Mouse (Mus musculus) right cerebral cortex, adult 2 months (tissue): ENCODE measurements around the gene Trit1.

ENCODE experiments used
- DNase-seq, 2 experiments: peaks; one replicate each; pipeline ENCODE4 v3.0.0; 2021 to 2022; ENCODE audit warnings: low spot score in 2 of 2

Trit1 gene

GRCm38 (mm10) chr4:123050681-123051211 is 34.3 kb downstream of the Trit1 start:
- peak; percentile 29 to 58 for DNase-seq

GRCm38 (mm10) chr4:123053179-123053578 is 36.8 kb downstream of the Trit1 start:
- peak; percentile 63 to 66 for DNase-seq

GRCm38 (mm10) chr4:123054172-123054790 is 37.9 kb downstream of the Trit1 start:
- peak; percentile 69 to 75 for DNase-seq

DNA sequence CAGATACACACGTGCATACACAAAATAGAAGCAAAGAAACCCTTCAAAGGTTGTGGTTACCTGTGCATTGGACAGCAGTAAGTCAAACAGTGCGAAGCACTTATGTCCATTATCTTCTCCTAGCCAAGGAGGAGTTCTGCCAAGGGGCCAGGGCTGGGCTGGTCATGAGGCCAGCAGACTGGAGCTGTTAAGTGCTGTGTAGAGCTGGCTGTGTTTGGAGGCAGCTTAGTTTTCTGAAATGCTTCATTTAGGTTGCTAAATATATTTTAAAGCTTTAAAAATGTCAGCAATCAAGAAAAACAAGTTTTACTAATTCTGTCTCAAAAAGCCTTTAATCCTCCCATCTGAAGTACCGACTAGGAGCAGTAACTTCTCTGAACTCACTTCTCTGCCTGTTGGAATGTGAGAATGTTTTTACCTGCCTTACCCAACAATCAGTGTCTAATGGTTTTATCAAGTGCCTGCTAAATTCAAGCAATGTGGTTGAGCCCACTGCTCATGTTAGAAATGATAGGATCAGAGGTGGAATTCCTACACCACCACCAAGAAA is 40.2 kb downstream of the Trit1 start:
- no peak for DNase-seq

DNA sequence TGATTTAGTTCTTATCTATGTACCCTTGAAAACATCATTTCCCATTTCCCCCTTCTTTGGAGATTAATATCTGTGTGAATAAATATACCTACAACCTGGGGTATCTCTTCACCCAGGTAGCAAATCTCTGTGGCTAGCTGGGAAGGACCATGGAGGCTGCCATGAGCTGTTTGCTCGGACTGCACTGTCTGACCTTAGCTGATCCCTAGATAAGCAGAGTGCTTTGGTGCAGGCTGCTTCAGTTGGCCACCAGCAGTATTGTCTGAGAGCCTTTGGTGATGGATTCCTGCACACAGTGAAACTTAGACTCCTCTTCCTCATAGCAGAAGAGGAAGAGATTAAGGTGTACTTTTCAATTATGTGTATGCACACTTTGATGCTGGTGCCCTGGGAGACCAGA is 41.6 kb downstream of the Trit1 start:
- no peak for DNase-seq

GRCm38 (mm10) chr4:123061744-123062143 is 45.3 kb downstream of the Trit1 start:
- DNase-seq = no peak

DNA sequence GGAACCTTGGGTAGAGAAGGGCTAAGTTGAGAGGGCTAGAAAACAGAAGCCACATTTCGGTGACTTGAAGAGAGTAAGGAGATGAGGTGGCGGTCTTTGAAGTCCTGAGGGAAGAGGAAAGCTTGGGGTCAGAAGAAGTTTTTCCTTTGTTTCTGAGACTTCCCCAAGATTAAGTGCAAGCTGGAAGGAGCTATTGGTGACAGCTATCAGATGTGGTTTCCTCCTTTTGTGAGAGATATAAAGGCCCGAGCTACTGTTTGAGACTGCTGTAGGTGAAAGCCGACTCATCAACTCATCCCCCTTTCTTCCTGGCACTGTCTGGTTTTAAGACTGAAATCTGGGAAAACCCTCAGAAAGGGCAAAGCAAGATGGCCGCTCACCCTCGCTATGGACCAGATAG is 52.2 kb downstream of the Trit1 start:
- DNase-seq = no peak

DNA sequence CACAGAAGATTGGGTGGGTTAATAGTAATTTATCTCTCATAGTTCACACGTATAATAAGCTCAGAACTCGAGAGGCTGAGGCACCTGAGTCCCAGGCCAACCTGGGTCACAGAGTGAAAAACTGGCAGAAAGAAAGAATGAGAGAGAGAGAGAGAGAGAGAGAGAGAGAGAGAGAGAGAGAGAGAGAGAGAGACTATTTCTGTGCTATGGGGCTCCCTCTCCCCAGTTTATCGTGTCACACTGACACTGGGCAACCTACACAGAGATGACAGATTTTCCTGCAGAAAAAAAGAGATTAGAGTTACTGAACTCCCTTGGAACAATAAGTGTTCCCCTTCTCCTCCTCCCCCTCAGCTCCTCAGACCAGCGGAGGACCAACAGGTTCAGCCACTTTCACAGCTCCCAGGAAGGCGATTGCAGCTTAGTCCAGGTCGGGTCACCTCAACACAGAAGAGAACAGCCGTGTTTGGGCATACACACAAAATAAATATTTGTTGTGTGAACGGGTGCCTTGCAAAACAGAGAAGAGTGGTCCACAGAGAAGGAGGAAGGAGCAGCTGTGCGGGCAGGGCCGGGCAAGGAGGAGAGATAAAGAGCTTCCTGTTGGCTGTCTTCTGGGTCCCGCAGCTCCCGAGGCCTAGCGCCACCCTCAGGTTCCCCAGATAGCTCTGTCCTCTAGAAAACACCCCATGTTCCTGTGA is 55.0 kb downstream of the Trit1 start:
- no peak for DNase-seq

DNA sequence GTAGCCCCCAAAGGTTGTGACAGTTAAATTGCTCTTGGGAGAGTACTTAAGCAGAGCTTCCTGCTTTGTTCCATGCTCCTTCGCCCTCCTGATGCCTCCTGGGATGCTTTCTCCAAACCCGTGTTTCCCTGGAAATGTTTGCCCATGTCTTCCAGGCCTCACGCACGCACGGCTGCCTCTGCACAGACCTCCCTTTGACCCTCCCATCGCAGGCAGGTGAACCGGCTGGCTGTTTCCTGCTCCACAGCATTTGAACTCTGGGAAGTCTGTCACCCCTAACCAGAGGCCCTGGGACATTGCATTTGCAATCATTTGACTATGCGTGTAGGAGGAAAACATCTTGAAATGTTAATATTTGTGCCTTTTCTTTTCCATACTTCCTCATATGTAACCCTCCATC is 60.5 kb downstream of the Trit1 start:
- no peak for DNase-seq

GRCm38 (mm10) chr4:123078231-123078630 is 61.8 kb downstream of the Trit1 start:
- no peak for DNase-seq

GRCm38 (mm10) chr4:123080791-123081190 is 64.4 kb downstream of the Trit1 start:
- peak; percentile 28 to 29 for DNase-seq

DNA sequence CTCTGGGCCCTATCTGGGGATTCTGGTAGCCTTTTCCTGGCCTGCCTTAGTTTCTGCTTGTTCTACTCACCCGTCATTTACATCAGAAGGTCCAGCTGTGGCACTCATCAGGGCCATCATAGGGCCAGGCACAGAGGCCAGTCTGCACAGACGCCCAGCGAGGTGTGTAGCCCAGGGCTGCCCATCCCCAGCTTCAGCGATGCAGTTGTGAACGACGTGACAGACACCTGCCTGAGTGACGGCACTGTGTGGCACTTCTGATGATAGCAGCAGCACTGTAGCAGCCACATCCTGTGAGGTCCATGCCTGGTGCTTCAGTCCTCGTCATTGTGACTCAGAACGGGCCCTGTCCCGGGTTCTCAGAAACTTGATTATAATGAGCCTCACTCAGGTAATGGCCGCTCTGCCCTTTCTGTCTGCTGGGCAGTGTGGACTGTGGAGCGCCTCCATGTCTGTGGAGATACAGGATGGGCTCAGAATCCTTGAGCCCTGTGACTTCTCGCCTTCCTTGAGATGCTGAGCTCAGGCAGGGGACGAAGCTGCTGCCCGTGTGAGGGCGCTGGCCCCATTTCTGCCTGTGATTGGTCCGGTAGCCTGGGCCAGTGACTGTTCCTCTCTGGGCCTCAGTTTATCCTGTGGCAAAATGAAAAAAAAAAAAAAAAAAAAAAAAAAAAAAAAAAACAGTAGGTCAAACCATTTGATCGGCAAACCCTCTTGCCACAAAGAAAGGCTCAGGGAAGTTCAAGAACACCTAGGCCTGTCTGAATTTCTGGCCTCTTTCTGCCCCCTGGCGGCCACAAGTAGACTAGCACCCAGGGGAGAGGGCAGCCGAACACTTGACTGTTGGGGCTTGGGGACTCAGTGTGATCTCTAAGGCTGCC is 66.1 kb downstream of the Trit1 start:
- peak; percentile 59 to 60 for DNase-seq

- DNase-seq = no peak
Measured at GRCm38 (mm10) chr4:123083323-123083902, 67.0 kb downstream of the Trit1 start.

DNA sequence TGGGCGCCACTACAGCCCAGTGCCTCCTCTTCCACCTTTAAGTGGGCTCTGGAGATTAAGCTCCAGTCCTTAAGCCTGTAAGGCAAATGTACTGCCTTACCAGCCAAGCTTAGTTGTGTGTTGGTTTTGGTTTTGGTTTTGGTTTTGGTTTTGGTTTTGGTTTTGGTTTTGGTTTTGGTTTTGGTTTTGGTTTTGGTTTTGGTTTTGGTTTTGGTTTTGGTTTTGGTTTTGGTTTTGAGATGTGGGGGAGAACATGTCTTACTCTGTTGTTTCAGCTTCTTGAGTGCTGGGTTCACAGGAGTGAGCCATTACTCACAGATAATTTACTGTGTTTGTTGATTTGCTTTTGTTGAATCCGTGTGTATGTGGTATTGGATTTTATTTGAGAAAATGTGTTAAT is 68.9 kb downstream of the Trit1 start:
- DNase-seq = no peak

GRCm38 (mm10) chr4:123086381-123086780 is 70.0 kb downstream of the Trit1 start:
- no peak for DNase-seq

- no peak for DNase-seq
Measured at GRCm38 (mm10) chr4:123092621-123093020, 76.2 kb downstream of the Trit1 start.

GRCm38 (mm10) chr4:123093064-123093776 is 76.8 kb downstream of the Trit1 start:
- DNase-seq = no peak

- no peak for DNase-seq
Measured at GRCm38 (mm10) chr4:123093869-123094268, 77.5 kb downstream of the Trit1 start.
